Mouse (Mus musculus) right cerebral cortex, postnatal 36 days (tissue): Measurements from ENCODE around the gene Ocel1.

Experiments used
- DNase-seq, 2 experiments: peaks; one replicate each; pipeline ENCODE4 v3.0.0; 2022; ENCODE audit warnings: low spot score in 2 of 2, mixed read lengths in 1 of 2

Ocel1 gene

DNA sequence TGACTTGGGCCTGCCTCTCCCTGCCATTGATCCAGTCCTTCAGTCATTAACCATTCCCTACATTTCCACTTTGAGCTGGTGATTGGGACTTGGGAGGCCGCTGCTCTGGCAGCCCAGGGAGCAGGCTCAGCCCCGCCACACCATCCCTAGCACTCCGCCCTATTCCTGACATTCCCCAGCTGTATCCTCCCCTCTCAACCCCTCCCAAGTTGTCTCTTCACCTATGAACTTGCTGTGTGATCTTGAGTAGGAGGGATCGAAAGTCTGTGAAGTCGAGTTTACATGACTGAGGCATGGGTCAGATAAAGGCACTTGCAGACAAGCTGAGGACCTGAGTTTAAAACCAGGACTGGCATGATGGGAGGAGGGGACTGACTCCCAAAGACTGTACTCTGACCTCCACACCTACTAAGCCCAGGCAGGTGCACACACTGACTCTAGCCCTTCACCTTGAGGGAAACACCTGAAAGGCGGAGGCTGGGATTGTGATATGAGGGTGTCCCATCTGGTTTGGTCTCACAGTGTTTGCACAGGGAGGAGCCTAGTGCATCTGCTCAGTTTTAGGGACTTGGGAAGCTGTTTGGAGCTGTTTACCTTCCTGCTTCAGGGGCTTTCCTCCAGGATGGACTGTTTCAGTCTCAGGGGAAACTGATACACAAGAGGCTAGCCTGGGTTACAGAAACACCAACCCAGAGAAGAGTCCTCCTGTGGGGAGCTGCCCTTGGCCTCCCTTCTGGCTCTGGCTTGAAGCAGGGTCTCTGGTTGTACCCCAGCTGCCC lies 32.2 kb downstream of the Ocel1 start:
- DNase-seq: no peak

DNA sequence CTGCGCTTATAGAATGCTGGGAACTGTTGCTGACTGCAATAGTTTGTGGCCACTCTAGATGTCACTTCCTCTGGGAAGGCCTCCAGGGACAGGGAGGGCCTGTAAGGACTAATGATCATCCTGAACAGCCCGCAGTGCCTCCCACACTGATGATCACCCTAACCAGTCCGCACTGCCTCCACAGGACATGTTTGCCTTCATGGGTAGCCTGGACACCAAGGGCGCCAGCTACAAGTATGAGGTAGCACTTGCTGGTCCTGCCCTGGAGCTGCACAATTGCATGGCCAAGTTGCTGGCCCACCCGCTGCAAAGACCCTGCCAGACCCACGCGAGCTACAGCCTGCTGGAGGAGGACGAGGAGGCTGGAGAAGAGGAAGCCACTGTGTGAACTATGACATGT lies 32.9 kb downstream of the Ocel1 start:
- DNase-seq: no peak

DNA sequence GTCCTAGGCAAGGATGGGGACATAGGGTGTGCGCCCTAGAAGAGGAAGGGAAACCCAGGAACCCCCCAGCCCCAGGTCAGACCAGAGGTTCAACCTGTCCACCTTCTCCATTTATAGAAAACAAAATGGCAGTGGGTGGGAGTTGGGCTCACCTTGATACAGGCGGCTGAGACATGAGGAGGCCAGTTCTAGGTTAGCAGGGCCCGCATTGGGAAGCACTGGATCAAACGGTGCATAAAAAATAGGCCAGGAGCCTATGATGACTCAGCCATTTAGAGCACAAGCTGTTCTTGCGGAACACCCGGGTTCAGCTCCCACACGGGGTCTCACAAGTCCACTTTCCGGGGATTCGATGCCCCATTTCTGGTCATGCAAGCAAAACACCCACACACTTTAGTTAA lies 33.9 kb downstream of the Ocel1 start:
- DNase-seq: no peak

DNA sequence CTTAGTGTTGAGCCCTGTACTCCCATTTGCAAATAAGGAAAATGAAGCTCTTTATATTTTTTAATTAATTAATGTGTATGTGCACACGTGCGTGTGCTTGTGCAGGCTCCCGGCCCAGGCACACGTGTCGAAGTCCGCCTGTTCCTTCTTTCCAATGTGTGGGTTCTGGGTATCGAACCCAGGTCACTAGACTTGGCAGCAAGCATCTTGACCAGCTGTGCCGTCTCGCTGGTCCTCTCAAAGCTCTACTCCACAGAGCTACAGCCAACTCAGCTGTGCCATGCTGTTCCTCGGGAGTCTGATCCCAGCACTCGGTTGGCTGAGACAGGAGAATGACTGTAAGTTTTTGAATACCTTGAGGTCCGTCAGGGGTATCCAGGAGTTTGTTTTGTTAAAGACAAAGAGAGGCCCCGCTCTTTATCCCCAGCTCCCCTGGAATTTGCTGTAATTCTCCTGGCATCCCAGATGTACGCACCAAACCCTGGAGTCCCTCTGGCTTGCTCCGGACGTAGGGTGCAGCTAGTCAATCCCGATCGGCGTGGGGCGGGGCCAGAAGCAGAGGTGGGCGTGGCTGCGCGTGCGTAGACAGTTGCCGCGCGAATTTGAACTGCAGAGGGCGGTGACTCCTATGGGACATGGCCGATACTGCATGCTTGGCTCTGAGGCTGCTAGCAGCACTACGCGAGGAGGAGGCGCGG lies 34.5 kb downstream of the Ocel1 start, which contains the start of gene Ankle1:
Ankle1 (plus strand) TSS at position 610 of the 698 bp plus-strand sequence.
- DNase-seq: peak; percentile 84 to 87

DNA sequence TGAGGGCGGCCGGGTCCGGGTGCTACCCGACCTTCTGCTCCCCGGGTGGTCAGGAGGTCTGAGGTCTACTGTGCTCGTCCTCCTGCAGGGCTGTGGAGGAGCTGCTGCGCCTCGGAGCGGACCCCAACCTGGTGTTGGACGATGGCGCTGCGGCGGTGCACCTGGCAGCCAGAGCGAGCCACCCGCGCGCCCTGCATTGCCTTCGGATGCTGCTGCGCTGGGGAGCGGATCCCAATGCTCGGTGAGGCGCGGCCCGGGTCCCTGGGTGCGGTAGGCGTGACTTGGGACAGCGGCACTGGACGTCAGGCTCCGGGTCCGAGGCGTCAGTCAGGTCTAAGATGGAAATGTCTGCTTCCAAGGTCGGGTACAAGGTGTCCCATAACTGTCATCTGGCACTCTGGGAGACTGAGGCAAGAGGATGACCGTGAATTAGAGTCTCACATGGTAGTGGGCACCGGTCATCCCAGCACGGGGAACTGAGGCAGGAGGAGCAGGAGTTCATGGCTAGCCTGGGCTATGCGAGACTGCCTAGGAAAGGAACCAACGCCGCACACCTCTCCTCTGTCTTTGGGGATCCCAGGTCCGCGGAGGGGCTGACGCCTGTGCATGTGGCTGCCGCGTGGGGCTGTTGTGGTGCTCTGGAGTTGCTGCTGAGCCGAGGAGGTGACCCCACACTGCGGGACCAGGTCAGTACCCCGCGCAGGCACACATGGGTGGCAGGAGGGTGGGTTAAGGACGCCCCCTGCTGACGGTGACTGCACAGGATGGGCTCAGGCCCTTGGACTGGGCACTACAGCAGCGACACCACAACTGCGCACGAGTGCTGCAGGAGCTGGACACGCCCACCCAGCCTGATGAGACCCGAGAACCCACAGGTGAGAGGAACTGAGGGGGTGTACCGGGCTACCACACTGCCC lies 35.3 kb downstream of the Ocel1 start:
- no peak for DNase-seq

DNA sequence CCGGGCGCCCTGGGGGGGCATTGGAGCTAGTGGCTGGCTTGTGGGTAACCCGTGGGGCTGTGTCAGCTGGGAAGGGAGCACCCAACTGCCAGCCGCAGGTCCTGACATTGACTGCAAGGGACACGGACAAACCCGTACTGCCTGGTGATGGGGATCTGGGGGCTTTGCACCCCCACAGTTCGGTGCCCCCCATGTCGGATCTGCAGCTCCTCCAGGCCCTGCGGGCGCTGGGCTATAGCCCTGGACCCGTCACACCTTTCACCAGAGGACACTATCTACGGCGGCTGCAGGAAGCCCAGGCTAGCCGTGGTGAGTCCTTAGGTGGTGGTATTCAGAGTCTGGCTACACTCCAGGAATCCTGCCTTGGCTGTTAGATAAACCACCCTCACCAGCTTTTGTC lies 36.3 kb downstream of the Ocel1 start:
- DNase-seq: no peak

DNA sequence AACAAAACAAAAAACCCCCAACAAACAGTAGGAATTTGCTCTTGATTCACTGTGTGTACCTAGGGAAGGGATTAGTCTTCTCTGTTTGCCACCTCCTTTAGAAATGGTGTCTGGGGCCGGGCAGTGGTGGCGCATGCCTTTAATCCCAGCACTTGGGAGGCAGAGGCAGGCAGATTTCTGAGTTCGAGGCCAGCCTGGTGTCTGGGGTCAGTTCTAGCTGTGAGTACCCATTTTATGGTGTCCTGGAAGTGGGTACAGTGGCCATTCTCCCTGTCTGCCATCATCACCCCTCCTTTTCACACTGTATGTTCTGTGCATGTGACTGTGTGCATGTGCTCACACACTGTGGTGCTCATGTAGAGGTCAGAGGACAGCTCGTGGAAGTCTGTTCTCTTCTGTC lies 37.1 kb downstream of the Ocel1 start:
- no peak for DNase-seq

DNA sequence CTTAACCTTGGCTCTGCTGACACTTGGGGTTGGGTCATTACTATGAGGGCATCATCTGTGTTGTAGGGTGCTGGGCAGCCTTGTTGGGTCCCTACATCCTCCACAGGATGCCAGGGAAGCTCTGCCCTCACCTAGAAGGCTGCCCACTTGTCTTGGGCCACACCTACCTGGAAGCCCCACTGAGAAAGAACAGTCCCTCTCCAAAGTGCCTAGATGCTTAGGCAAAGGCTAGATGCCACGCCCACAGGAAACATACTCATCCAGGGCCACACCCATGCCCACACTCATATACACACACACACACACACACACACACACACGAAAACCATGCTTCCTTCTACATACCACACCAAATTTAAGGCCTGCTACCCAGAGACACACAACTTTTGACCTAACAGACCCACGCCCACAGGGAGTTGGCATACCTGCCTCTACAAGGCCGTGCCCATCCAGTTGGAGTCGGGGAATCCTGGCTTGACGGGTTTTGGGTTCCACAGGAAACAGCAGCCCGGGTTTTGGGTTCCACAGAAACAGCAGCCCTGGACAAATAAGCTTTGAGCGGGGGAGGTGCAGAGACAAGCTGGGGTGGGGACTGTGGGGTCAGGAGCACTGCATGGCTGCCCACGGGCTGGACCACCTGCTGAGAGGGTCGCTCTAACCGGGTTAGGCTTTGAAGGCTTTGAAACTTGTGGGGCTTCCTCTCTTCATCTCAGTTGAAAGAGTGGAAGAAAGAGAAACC lies 40.6 kb downstream of the Ocel1 start:
- no peak for DNase-seq

DNA sequence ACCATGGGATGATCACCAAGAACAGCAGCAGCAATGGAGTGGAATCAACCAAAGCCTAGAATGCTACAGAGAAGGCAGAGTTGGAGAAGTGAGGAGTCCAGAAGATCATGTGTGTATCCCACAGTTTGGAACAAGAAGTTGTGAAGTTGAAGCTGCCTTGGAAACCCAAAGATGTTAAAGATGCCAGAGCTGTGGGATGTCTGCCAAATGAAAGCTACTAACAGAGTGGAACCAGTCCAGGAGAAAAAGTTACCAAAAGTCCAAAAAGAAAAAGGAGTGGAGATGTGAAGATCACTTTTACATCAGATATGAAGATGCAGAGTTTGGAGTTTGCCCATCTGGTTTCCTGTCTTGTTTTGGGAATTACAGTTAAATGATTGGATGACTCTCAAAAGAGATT lies 51.0 kb downstream of the Ocel1 start:
- DNase-seq: no peak
